In the genomic region with DNA sequence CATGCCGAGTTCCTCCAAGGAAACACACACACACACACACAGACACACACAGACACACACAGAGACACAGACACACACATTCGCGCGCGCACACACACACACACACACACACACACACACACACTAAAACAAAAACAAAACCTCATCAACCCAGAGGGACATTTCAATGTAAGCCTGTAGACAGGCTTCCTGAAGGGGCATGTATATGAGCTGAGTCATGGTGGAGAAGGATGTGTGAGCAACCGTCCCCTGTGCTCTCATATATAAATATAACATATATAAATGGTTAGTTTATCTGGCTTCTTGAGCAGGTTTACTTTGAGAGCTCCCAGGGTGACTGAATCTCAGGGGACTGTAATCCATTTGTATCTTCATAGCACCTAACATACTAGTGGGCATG, we compare ENCODE assay signal across 15 mouse cellular contexts.
"Had no signal": no experiment of that assay in that cellular context is flagged by ENCODE, and none has a peak within 500 bp of the region (broad histone marks: within the 10 kb centered on the region; RNA-seq: fewer than 3 reads in every experiment).

No protein-coding gene starts in this region.

- H3K4me1 ChIP-seq: limb, embryonic 12.5 days; midbrain, embryonic 13.5 days; stomach, embryonic 15.5 days had no signal

- DNase-seq: kidney, adult 11 months; kidney, postnatal 10 days; layer of hippocampus, postnatal 36 days; liver; liver, embryonic 13.5 days; liver, postnatal 0 days; lung, postnatal 36 days; right cerebral cortex, adult 18-20 months; thymus, postnatal 36 days had no signal

- H3K9me3 ChIP-seq: limb, embryonic 12.5 days; liver, embryonic 13.5 days; lung, embryonic 15.5 days; midbrain, embryonic 13.5 days; neural tube, embryonic 15.5 days; stomach, embryonic 15.5 days had no signal

- H3K9ac ChIP-seq: limb, embryonic 12.5 days; liver, embryonic 13.5 days; liver, postnatal 0 days; lung, embryonic 15.5 days; midbrain, embryonic 13.5 days; neural tube, embryonic 15.5 days; stomach, embryonic 15.5 days had no signal

- H3K27me3 ChIP-seq: limb, embryonic 12.5 days; liver, embryonic 13.5 days; lung, embryonic 15.5 days; midbrain, embryonic 13.5 days; neural tube, embryonic 15.5 days; stomach, embryonic 15.5 days had no signal

- H3K27ac ChIP-seq: limb, embryonic 12.5 days; liver, embryonic 13.5 days; lung, embryonic 15.5 days; midbrain, embryonic 13.5 days; neural tube, embryonic 15.5 days; stomach, embryonic 15.5 days had no signal

- H3K4me2 ChIP-seq: limb, embryonic 12.5 days; liver, embryonic 13.5 days; lung, embryonic 15.5 days; midbrain, embryonic 13.5 days; neural tube, embryonic 15.5 days; stomach, embryonic 15.5 days had no signal

- H3K4me3 ChIP-seq: limb, embryonic 12.5 days; liver, embryonic 13.5 days; lung, embryonic 15.5 days; midbrain, embryonic 13.5 days; myocyte; neural tube, embryonic 15.5 days; stomach, embryonic 15.5 days had no signal

- ATAC-seq: liver, postnatal 0 days; midbrain, embryonic 13.5 days had no signal
